Mouse (Mus musculus) cortical plate, adult 2 months (tissue): ENCODE measurements at regions not wholly inside any gene's neighbourhood (a gene's known extent, or its start where the extent isn't known, plus 50 kb on each side); places are given as distances from the start of the nearest gene placed in this dataset.

ENCODE experiments used
- CTCF ChIP-seq: fragments of 200-500 bp; IDR thresholded peaks from 2 replicates; pipeline ENCODE4 v1.5.1; 2011; ENCODE audit warnings: mild to moderate bottlenecking, control low read depth, low read length; ENCODE audit not compliant: insufficient read depth; ENCODE audit errors: extremely low read depth
- POLR2A ChIP-seq: fragments of 200-500 bp; IDR thresholded peaks from 2 replicates; pipeline ENCODE4 v1.6.1; 2011; ENCODE audit warnings: mild to moderate bottlenecking, low read length, control low read depth; ENCODE audit not compliant: insufficient read depth; ENCODE audit errors: extremely low read depth

DNA sequence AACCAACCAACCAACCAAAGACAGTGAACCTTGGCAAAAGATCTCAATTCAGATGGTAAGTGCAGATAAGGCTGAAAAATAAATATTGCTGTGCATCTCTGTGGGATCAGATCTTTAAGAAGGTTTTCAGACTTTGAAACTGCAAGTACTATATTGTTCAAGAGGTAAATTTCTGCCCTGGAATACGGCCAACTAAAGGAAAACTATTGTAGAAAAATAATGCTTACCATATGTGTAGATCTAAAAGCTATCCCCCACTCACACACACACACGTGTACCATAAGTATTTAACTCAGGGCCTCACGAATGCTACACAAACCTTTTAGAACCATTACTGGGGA is 71.1 kb upstream of the Chd2 start:
- no peak for TF ChIP-seq CTCF
- no peak for TF ChIP-seq POLR2A
